Mouse (Mus musculus): Measurements from ENCODE around the gene Mcf2l. TPM values are rescaled to one million over a fixed set of nuclear protein-coding genes. Genes with fewer than 3 reads are reported as not detected.

Gene Mcf2l
- polyA plus RNA-seq, 1 experiment from 2014 or later, result 24.9 TPM

- Histone ChIP-seq H3K4me2 (replicated peaks) (no peak overlapping the region), H3K27ac (no peak overlapping the region)
Observed at GRCm38 (mm10) chr8:12874971-12875370, 1.4 kb downstream of the Mcf2l start.

GRCm38 (mm10) chr8:12877126-12877525, 3.5 kb downstream of the Mcf2l start:
- Histone ChIP-seq H3K36me3 (no peaks in the 10 kb centered on the region), H3K4me1 (peaks cover 12% of the 10 kb centered on the region), H3K4me3 (no peak overlapping the region), H3K27me3 (peaks cover 22% of the 10 kb centered on the region), H3K27ac (no peak overlapping the region), H3K9ac (no peak overlapping the region), H3K4me2 (replicated peaks) (no peak overlapping the region), H3K9me3 (no peaks in the 10 kb centered on the region)
- ATAC-seq (ENCODE audit: insufficient number of reproducible peaks, insufficient read depth, low FRiP score, low TSS enrichment), result no peak
- WGBS, result 73% methylated on average over 6 of the region's 6 CpGs

More at GRCm38 (mm10) chr8:12874971-12875370, 1.4 kb downstream of the Mcf2l start:
- Histone ChIP-seq H3K4me1 (peaks cover 12% of the 10 kb centered on the region), H3K9ac (no peak overlapping the region), H3K9me3 (no peaks in the 10 kb centered on the region), H3K4me3 (no peak overlapping the region), H3K27me3 (peaks cover 32% of the 10 kb centered on the region), H3K36me3 (no peaks in the 10 kb centered on the region)
- WGBS, result 74% methylated on average over 4 of the region's 4 CpGs
- ATAC-seq (ENCODE audit: insufficient number of reproducible peaks, insufficient read depth, low FRiP score, low TSS enrichment), result no peak

GRCm38 (mm10) chr8:12880163-12880562, 6.6 kb downstream of the Mcf2l start:
- H3K9me3 ChIP-seq, result no peaks in the 10 kb centered on the region
- no peaks in the 10 kb centered on the region for H3K4me1 ChIP-seq
- H3K4me3 ChIP-seq, result no peak overlapping the region
- no peak for ATAC-seq (ENCODE audit: insufficient number of reproducible peaks, insufficient read depth, low FRiP score, low TSS enrichment)
- no peak overlapping the region for H3K9ac ChIP-seq
- no peaks in the 10 kb centered on the region for H3K36me3 ChIP-seq
- H3K4me2 ChIP-seq (replicated peaks), result no peak overlapping the region
- H3K27ac ChIP-seq, result no peak overlapping the region
- H3K27me3 ChIP-seq, result peaks cover 2% of the 10 kb centered on the region; the same call in 1 of the 2 replicates
- WGBS, result 83% methylated on average over 6 of the region's 6 CpGs

GRCm38 (mm10) chr8:12883051-12884004, 9.7 kb downstream of the Mcf2l start:
- no peaks in the 10 kb centered on the region for H3K27me3 ChIP-seq
- H3K4me2 ChIP-seq (replicated peaks), result no peak overlapping the region
- H3K27ac ChIP-seq, result no peak overlapping the region
- H3K9me3 ChIP-seq, result no peaks in the 10 kb centered on the region
- H3K9ac ChIP-seq, result no peak overlapping the region
- H3K36me3 ChIP-seq, result no peaks in the 10 kb centered on the region
- H3K4me1 ChIP-seq, result no peaks in the 10 kb centered on the region
- no peak overlapping the region for H3K4me3 ChIP-seq
- no peak for ATAC-seq (ENCODE audit: insufficient number of reproducible peaks, insufficient read depth, low FRiP score, low TSS enrichment)
- WGBS, result 76% methylated on average over 21 of the region's 21 CpGs

- no peak overlapping the region for H3K27ac ChIP-seq
- no peak overlapping the region for H3K9ac ChIP-seq
- WGBS, result 84% methylated on average over 16 of the region's 16 CpGs
- no peak for ATAC-seq (ENCODE audit: insufficient number of reproducible peaks, insufficient read depth, low FRiP score, low TSS enrichment)
- no peaks in the 10 kb centered on the region for H3K36me3 ChIP-seq
- H3K4me1 ChIP-seq, result no peaks in the 10 kb centered on the region
- H3K9me3 ChIP-seq, result no peaks in the 10 kb centered on the region
- no peaks in the 10 kb centered on the region for H3K27me3 ChIP-seq
- H3K4me3 ChIP-seq, result no peak overlapping the region
- no peak overlapping the region for H3K4me2 ChIP-seq (replicated peaks)
Observed at GRCm38 (mm10) chr8:12887772-12888435, 14.3 kb downstream of the Mcf2l start.

GRCm38 (mm10) chr8:12889046-12889598, 15.5 kb downstream of the Mcf2l start:
- no peaks in the 10 kb centered on the region for H3K9me3 ChIP-seq
- H3K27me3 ChIP-seq, result no peaks in the 10 kb centered on the region
- no peak overlapping the region for H3K9ac ChIP-seq
- no peak for ATAC-seq (ENCODE audit: insufficient number of reproducible peaks, insufficient read depth, low FRiP score, low TSS enrichment)
- no peak overlapping the region for H3K27ac ChIP-seq
- WGBS, result 72% methylated on average over 11 of the region's 11 CpGs
- H3K4me1 ChIP-seq, result no peaks in the 10 kb centered on the region
- H3K36me3 ChIP-seq, result no peaks in the 10 kb centered on the region
- H3K4me2 ChIP-seq (replicated peaks), result no peak overlapping the region
- no peak overlapping the region for H3K4me3 ChIP-seq

GRCm38 (mm10) chr8:12892882-12893446, 19.4 kb downstream of the Mcf2l start:
- Histone ChIP-seq H3K36me3 (no peaks in the 10 kb centered on the region), H3K4me3 (no peak overlapping the region), H3K9ac (no peak overlapping the region), H3K27me3 (no peaks in the 10 kb centered on the region), H3K4me2 (replicated peaks) (no peak overlapping the region), H3K9me3 (no peaks in the 10 kb centered on the region), H3K27ac (no peak overlapping the region), H3K4me1 (0 out of 2 replicates have a peak, but pooled peaks cover 6% of the 10 kb centered on the region)
- no peak for ATAC-seq (ENCODE audit: insufficient number of reproducible peaks, insufficient read depth, low FRiP score, low TSS enrichment)
- WGBS, result 76% methylated on average over 5 of the region's 5 CpGs

GRCm38 (mm10) chr8:12893797-12894578, 20.4 kb downstream of the Mcf2l start:
- Histone ChIP-seq H3K36me3 (no peaks in the 10 kb centered on the region), H3K27ac (no peak overlapping the region), H3K4me1 (0 out of 2 replicates have a peak, but pooled peaks cover 6% of the 10 kb centered on the region), H3K4me2 (replicated peaks) (no peak overlapping the region), H3K9me3 (no peaks in the 10 kb centered on the region), H3K4me3 (no peak overlapping the region), H3K9ac (no peak overlapping the region), H3K27me3 (no peaks in the 10 kb centered on the region)
- 83% methylated on average over 12 of the region's 12 CpGs for WGBS
- ATAC-seq (ENCODE audit: insufficient number of reproducible peaks, insufficient read depth, low FRiP score, low TSS enrichment), result no peak

GRCm38 (mm10) chr8:12894783-12895534, 21.4 kb downstream of the Mcf2l start:
- Histone ChIP-seq H3K9ac (no peak overlapping the region), H3K4me2 (replicated peaks) (no peak overlapping the region), H3K9me3 (no peaks in the 10 kb centered on the region), H3K27me3 (no peaks in the 10 kb centered on the region), H3K4me3 (no peak overlapping the region), H3K4me1 (0 out of 2 replicates have a peak, but pooled peaks cover 6% of the 10 kb centered on the region), H3K27ac (no peak overlapping the region), H3K36me3 (no peaks in the 10 kb centered on the region)
- 77% methylated on average over 11 of the region's 11 CpGs for WGBS
- no peak for ATAC-seq (ENCODE audit: insufficient number of reproducible peaks, insufficient read depth, low FRiP score, low TSS enrichment)

- Histone ChIP-seq H3K36me3 (no peaks in the 10 kb centered on the region), H3K4me2 (replicated peaks) (no peak overlapping the region), H3K4me1 (0 out of 2 replicates have a peak, but pooled peaks cover 6% of the 10 kb centered on the region), H3K4me3 (no peak overlapping the region), H3K9ac (no peak overlapping the region), H3K9me3 (no peaks in the 10 kb centered on the region), H3K27ac (no peak overlapping the region), H3K27me3 (no peaks in the 10 kb centered on the region)
- no peak for ATAC-seq (ENCODE audit: insufficient number of reproducible peaks, insufficient read depth, low FRiP score, low TSS enrichment)
- WGBS, result 76% methylated on average over 9 of the region's 9 CpGs
Observed at GRCm38 (mm10) chr8:12895535-12896150, 22.0 kb downstream of the Mcf2l start.
